Mouse (Mus musculus): ENCODE data around the gene Aurka. TPM values are rescaled to one million over a fixed set of nuclear protein-coding genes. Genes with fewer than 3 reads are reported as not detected.

Gene Aurka
- polyA plus RNA-seq (2016; fragmentation: Nextera tagmentation; extraction: Ambion mirVana) = 173 and 177 TPM in 2 replicates

DNA sequence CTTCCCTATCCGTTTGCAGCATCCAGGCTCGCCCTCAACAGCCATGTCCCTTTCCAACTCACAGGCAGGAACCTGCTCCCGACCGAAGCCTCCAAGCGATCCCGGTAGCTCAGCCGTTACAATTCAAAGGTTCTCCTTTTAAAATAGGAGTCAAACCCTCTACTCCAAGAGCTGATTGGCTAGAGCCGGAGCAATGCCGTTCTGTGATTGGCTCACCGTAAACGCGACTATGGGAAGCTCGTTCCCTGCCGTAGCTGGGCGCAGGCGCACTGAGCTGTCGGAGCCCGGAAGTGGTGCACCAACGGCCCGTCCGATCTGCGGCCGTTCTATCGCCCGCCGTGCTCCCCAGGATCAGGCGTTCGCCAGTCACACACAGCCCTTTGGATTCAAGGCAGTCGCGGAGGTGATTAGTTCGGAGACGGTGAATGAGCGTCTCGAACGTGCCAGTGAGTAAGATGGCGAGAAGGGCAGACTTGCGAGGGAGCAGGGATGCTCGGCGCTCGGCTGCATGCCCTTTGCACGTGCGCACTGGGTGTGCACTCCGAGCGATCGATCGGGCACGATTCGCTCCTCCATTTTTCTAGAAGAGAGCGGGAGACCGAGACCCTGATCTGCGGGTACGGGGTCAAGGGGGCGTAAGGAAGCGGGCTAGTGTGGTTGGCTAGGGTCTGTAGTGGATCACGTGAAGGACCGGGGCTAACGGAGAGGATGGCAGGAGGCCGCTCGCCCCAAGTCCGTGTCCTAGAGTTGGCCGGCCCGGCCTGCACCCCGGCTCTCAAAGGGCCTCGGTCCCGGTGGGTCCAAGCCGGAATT is at the start of gene Aurka, which contains the start of gene Cstf1:
TSS of gene Aurka (minus strand) at position 125 of the 813 bp plus-strand sequence.
TSS of gene Cstf1 (plus strand) at position 271 of the 813 bp plus-strand sequence.
- Histone ChIP-seq H3K9me3 (replicated peaks) (no peaks in the 10 kb centered on the region), H3K4me1 (peaks cover 53% of the 10 kb centered on the region), H3K36me3 (peaks cover 71% of the 10 kb centered on the region), H3K27ac (peak within 1 kb of the TSS; percentile 84), H3K27me3 (replicated peaks) (no peaks in the 10 kb centered on the region), H3K4me2 (peak within 1 kb of the TSS; percentile 82), H3K4me3 (peak within 1 kb of the TSS; percentile 82), H3K9ac (peak within 1 kb of the TSS; percentile 92)
- WGBS (ENCODE audit: insufficient replicate concordance) = under 1% methylated on average over 66 of the region's 66 CpGs
- peak; percentile 98 for ATAC-seq

DNA sequence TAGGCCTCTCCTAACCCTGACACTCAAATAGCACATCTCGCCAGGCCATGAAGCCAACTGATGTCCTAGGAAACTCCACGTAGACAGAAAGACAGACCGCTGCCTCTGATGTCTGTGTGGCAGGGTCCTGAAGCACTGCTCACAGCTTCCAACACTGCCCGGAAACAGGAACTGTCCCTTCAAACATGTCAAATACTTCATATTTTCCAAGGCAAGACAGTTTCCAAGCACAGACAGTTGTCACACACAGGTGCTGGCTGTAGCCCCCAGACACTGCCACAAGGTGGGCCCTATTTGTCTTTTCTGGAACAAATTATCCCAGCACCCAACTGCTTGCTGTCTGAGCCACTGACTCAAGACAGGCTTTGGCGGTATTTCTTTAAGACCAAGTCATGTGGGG is 47.9 kb upstream of the Aurka start:
- ATAC-seq = no peak
- Histone ChIP-seq H3K4me2 (no peak overlapping the region), H3K36me3 (no peaks in the 10 kb centered on the region), H3K27me3 (replicated peaks) (no peaks in the 10 kb centered on the region), H3K4me3 (no peak overlapping the region), H3K9me3 (replicated peaks) (no peaks in the 10 kb centered on the region), H3K4me1 (0 out of 2 replicates have a peak, but pooled peaks cover 15% of the 10 kb centered on the region), H3K9ac (no peak overlapping the region), H3K27ac (no peak overlapping the region)
- WGBS (ENCODE audit: insufficient replicate concordance) = 66% methylated on average over 5 of the region's 5 CpGs

DNA sequence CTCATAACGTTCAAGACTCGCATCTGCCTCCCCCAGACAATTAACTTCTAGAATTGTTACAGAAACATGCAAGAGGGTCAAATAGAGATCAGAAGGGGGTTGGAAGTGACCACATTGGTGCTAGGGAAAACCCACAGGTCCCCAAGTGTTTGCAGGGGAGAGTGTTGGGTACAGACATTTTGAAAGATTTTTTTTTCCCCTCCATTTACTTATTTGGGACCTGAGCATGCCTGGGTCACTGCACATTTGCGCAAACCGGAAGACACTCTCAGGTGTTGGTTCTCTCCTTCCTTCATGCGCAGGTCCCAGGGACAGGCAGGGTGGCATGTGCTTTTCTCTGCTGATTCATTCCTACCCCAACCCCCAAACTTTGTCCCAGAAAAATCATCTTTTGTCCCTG is 46.5 kb upstream of the Aurka start:
- ATAC-seq = no peak
- H3K9ac ChIP-seq = no peak overlapping the region
- H3K4me1 ChIP-seq = peaks cover 25% of the 10 kb centered on the region
- no peaks in the 10 kb centered on the region for H3K9me3 ChIP-seq (replicated peaks)
- H3K27me3 ChIP-seq (replicated peaks) = no peaks in the 10 kb centered on the region
- no peaks in the 10 kb centered on the region for H3K36me3 ChIP-seq
- H3K27ac ChIP-seq = no peak overlapping the region
- H3K4me3 ChIP-seq = no peak overlapping the region
- no peak overlapping the region for H3K4me2 ChIP-seq
- 75% methylated on average over 5 of the region's 5 CpGs for WGBS (ENCODE audit: insufficient replicate concordance)

DNA sequence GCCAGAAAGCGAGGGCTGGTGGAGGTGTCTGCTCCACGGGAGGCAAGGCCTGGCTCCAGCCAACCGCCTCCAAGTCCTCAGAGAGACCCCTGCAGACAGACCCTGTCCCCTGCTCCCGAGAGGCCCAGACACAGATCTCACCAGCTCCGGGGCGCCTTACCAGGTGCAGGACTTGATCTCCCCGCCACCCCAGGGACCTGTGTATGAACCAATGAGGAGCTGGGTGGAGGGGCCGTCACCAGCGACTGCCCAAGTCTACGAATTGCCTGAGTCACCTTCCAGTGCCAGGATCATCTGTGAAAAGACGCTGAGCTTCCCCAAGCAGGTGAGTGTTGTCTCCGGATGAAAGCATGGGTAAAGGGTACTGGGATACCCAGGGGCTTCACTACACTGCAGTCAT is 45.9 kb upstream of the Aurka start:
- no peaks in the 10 kb centered on the region for H3K36me3 ChIP-seq
- no peaks in the 10 kb centered on the region for H3K27me3 ChIP-seq (replicated peaks)
- H3K9me3 ChIP-seq (replicated peaks) = no peaks in the 10 kb centered on the region
- H3K4me2 ChIP-seq = no peak overlapping the region
- H3K9ac ChIP-seq = no peak overlapping the region
- no peak overlapping the region for H3K4me3 ChIP-seq
- H3K4me1 ChIP-seq = peaks cover 25% of the 10 kb centered on the region
- ATAC-seq = no peak
- no peak overlapping the region for H3K27ac ChIP-seq
- WGBS (ENCODE audit: insufficient replicate concordance) = 71% methylated on average over 12 of the region's 12 CpGs

DNA sequence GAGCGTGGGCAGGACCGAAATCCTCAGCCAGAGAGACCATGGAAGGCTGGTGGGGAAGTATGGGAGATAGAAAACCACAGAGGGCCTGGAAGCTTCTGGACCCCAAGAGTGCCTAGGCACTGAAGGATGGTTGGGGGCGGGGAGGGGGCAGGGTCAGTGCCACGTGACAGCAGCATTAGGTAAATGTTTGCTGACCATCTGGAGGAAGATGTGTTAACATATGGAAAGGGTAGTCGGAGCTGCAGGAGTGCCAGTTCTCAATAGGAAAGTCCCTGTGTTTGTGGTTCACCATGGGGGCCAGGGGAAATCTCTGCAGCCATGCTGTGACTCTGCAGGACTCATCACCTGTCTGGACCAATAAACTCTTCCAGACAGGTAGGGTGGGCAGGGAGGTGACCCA is 43.6 kb upstream of the Aurka start:
- Histone ChIP-seq H3K9ac (no peak overlapping the region), H3K4me3 (no peak overlapping the region), H3K4me1 (peaks cover 25% of the 10 kb centered on the region), H3K4me2 (no peak overlapping the region), H3K36me3 (no peaks in the 10 kb centered on the region), H3K9me3 (replicated peaks) (no peaks in the 10 kb centered on the region), H3K27ac (no peak overlapping the region), H3K27me3 (replicated peaks) (no peaks in the 10 kb centered on the region)
- 38% methylated on average over 5 of the region's 5 CpGs for WGBS (ENCODE audit: insufficient replicate concordance)
- no peak for ATAC-seq

DNA sequence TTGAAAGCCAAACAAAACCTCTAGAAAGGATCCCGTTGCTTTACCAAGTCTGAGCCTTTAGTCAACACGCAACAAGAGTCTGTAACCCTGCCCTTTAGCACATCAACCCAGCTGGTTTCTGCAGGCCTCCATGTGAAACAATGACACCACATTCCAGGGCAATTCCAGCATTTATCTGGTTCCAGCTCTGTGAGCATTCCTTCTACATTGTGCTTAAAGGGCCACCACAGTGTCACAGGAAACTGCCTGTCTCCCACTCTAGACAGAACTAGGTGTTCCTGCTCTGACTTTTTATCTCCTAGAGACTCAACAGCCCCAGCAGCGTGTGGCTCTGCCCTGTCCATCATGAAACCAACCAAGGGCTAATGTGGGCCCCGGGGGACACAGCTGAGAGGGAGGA is 42.9 kb upstream of the Aurka start:
- Histone ChIP-seq H3K27ac (no peak overlapping the region), H3K9ac (no peak overlapping the region), H3K27me3 (replicated peaks) (no peaks in the 10 kb centered on the region), H3K36me3 (no peaks in the 10 kb centered on the region), H3K4me3 (no peak overlapping the region), H3K9me3 (replicated peaks) (no peaks in the 10 kb centered on the region), H3K4me1 (peaks cover 25% of the 10 kb centered on the region), H3K4me2 (no peak overlapping the region)
- peak; percentile 48; the same call in 1 of the 2 replicates for ATAC-seq
- WGBS (ENCODE audit: insufficient replicate concordance) = 27% methylated on average over 4 of the region's 4 CpGs

DNA sequence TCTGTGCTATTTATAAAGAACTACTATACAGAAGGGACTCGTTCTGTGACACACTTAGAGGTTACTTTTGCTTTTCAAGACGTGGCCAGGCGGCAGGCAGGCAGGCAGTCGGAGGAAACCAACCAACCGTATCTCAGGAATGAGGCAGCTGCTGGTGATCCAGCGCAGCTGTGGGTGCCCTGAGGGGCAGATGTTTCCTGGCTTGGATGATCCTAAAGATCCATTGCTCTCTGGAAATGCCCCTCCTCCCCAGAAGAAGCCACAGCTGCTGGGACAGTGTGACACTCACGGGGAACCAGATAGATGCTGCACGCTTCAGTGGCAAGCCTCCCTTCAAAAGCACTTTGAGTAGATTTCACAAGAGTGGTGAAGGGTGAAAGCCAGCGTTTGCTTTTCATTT is 42.1 kb upstream of the Aurka start:
- H3K4me3 ChIP-seq = no peak overlapping the region
- peak; percentile 56 for ATAC-seq
- no peaks in the 10 kb centered on the region for H3K27me3 ChIP-seq (replicated peaks)
- H3K9me3 ChIP-seq (replicated peaks) = no peaks in the 10 kb centered on the region
- 10% methylated on average over 9 of the region's 9 CpGs for WGBS (ENCODE audit: insufficient replicate concordance)
- H3K4me2 ChIP-seq = peak overlapping the region; percentile 22; the same call in 1 of the 2 replicates
- H3K27ac ChIP-seq = no peak overlapping the region
- H3K4me1 ChIP-seq = peaks cover 18% of the 10 kb centered on the region
- H3K36me3 ChIP-seq = no peaks in the 10 kb centered on the region
- no peak overlapping the region for H3K9ac ChIP-seq

DNA sequence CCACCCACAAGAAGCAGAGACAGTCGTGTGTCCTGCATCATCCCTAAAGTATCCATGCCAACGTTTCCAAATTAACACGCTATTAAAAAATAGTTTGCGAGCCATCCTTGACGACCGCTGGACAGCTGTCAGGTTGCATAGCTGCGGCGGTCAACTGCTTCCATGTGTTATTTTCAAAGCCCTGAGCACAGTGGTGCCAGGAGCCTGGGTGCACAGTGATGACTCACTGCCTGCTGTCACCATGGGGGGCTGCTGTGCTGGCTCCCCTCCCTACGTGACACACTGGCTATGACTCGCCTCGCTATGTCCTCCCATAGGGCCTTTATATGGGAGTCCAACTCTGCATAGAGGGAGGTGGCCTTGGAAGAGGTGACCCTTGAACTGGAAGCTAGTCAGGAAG is 40.8 kb upstream of the Aurka start:
- H3K27me3 ChIP-seq (replicated peaks) = no peaks in the 10 kb centered on the region
- ATAC-seq = peak; percentile 21; the same call in 1 of the 2 replicates
- H3K4me1 ChIP-seq = peaks cover 18% of the 10 kb centered on the region
- no peak overlapping the region for H3K9ac ChIP-seq
- no peak overlapping the region for H3K4me3 ChIP-seq
- no peak overlapping the region for H3K27ac ChIP-seq
- H3K36me3 ChIP-seq = no peaks in the 10 kb centered on the region
- WGBS (ENCODE audit: insufficient replicate concordance) = 73% methylated on average over 11 of the region's 11 CpGs
- H3K4me2 ChIP-seq = no peak overlapping the region
- H3K9me3 ChIP-seq (replicated peaks) = no peaks in the 10 kb centered on the region

DNA sequence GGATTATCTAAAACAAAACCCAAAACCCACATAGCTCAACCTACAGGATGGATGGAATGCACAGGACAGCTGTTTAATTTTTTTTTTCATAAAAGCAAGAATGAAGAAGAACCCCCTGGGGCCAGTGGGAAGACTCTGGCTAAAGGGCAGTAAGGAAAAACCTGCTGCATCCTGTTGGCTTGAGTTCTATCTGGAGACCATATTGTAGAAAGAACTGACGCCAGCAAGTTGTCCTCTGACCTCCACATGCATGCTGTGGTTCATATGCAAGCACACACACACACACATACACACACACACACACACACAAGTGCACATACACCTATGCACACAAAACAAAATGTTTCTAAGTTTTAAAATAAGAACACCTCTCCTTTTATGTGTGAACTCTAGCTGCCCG is 40.4 kb upstream of the Aurka start:
- no peak for ATAC-seq
- Histone ChIP-seq H3K27me3 (replicated peaks) (no peaks in the 10 kb centered on the region), H3K9ac (no peak overlapping the region), H3K4me1 (peaks cover 18% of the 10 kb centered on the region), H3K27ac (no peak overlapping the region), H3K36me3 (no peaks in the 10 kb centered on the region), H3K4me3 (no peak overlapping the region), H3K4me2 (no peak overlapping the region), H3K9me3 (replicated peaks) (no peaks in the 10 kb centered on the region)
- WGBS (ENCODE audit: insufficient replicate concordance) = 43% methylated on average over 2 of the region's 2 CpGs

DNA sequence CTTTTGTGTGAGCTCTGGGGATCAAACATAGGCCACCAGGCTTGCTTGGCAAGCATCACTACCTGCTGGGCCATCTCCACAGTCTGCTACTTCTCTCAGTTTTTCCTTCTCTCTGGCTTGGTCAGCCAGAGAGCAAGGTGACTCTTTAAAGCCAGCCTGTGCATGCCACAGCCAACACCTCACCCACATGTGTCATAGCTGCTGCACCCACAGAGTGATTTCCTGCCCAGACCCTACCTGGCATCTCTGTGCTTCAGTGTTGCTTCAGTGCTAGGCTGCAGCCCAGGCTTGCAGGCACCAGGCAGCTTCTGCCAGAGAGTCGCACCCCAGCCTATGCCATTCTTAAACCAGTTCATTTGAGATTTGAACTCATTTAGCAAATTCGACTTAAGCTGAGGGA is 37.2 kb upstream of the Aurka start:
- Histone ChIP-seq H3K4me2 (no peak overlapping the region), H3K9ac (no peak overlapping the region), H3K9me3 (replicated peaks) (no peaks in the 10 kb centered on the region), H3K4me1 (peaks cover 3% of the 10 kb centered on the region), H3K36me3 (no peaks in the 10 kb centered on the region), H3K4me3 (no peak overlapping the region), H3K27ac (no peak overlapping the region), H3K27me3 (replicated peaks) (no peaks in the 10 kb centered on the region)
- WGBS (ENCODE audit: insufficient replicate concordance) = 58% methylated on average over 2 of the region's 2 CpGs
- ATAC-seq = no peak

DNA sequence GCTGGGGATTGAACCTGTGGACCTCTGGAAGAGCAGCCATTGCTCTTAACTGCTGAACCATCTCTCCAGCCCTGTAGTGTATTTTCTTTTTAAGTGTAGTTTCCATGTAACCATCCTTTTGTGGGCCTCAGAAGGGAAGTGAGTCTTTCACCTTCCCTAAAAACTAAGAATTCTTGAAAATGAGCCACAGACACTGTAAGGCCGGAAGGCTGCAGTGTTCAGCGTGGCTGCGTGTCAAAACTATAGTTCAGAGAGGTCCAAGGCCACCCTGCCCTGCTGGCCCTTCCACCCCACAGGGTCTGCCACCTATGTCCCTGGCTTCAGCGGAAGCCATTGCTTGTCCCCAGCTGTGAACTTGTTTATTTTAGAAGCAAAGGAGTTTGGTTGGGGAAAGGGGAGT is 35.8 kb upstream of the Aurka start:
- ATAC-seq = no peak
- no peaks in the 10 kb centered on the region for H3K9me3 ChIP-seq (replicated peaks)
- no peaks in the 10 kb centered on the region for H3K36me3 ChIP-seq
- no peak overlapping the region for H3K27ac ChIP-seq
- no peak overlapping the region for H3K4me2 ChIP-seq
- peaks cover 9% of the 10 kb centered on the region for H3K4me1 ChIP-seq
- H3K9ac ChIP-seq = no peak overlapping the region
- no peak overlapping the region for H3K4me3 ChIP-seq
- H3K27me3 ChIP-seq (replicated peaks) = no peaks in the 10 kb centered on the region
- 39% methylated on average over 4 of the region's 4 CpGs for WGBS (ENCODE audit: insufficient replicate concordance)

DNA sequence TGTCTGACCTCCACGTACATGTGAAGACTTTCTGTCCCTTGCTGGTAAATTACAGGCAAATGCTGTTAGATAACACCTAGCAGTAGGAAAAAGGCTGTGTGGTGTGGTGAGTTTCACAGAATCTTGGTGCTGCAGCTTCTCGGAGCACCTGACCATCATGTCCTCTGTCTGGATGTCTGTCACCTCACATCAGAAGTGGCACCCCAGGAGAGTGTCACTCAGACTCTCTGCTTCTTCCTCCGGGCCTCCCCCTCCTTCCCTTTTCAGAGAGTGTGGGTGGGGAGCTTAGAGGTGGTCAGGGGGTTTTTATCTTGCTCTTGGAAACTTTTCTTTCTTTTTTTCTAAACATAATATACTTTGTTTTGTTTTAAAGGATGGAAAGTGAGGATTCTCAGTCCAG is 34.7 kb upstream of the Aurka start:
- ATAC-seq = no peak

More for the DNA sequence above, 34.7 kb upstream of the Aurka start:
- Histone ChIP-seq H3K9me3 (replicated peaks) (no peaks in the 10 kb centered on the region), H3K36me3 (no peaks in the 10 kb centered on the region), H3K4me1 (peaks cover 14% of the 10 kb centered on the region), H3K4me2 (no peak overlapping the region), H3K27ac (no peak overlapping the region), H3K9ac (no peak overlapping the region), H3K27me3 (replicated peaks) (no peaks in the 10 kb centered on the region), H3K4me3 (no peak overlapping the region)
- 32% methylated on average over 3 of the region's 3 CpGs for WGBS (ENCODE audit: insufficient replicate concordance)
